Mouse (Mus musculus): ENCODE measurements around the gene Angptl2.
A peak's percentile ranks its signal among the peaks of the same experiment; 100 is the strongest.

Gene Angptl2

GRCm38 (mm10) chr2:33230701-33231100 is 14.8 kb downstream of the Angptl2 start:
- no peak for DNase-seq (ENCODE audit: low spot score in 2 of 2)

- DNase-seq (ENCODE audit: low spot score in 2 of 2), result no peak
Observed at GRCm38 (mm10) chr2:33231788-33232187, 15.9 kb downstream of the Angptl2 start.

GRCm38 (mm10) chr2:33232782-33233570 is 17.1 kb downstream of the Angptl2 start:
- DNase-seq (ENCODE audit: low spot score in 2 of 2), result no peak

GRCm38 (mm10) chr2:33233856-33234255 is 18.0 kb downstream of the Angptl2 start:
- no peak for DNase-seq (ENCODE audit: low spot score in 2 of 2)

GRCm38 (mm10) chr2:33234848-33235247 is 19.0 kb downstream of the Angptl2 start:
- DNase-seq (ENCODE audit: low spot score in 2 of 2), result no peak

- no peak for DNase-seq (ENCODE audit: low spot score in 2 of 2)
Observed at GRCm38 (mm10) chr2:33237581-33237980, 21.7 kb downstream of the Angptl2 start.

GRCm38 (mm10) chr2:33244880-33245279 is 29.0 kb downstream of the Angptl2 start:
- DNase-seq (ENCODE audit: low spot score in 2 of 2), result no peak

- DNase-seq (ENCODE audit: low spot score in 2 of 2), result no peak
Observed at GRCm38 (mm10) chr2:33245350-33245749, 29.5 kb downstream of the Angptl2 start.

GRCm38 (mm10) chr2:33246841-33247240 is 31.0 kb downstream of the Angptl2 start:
- no peak for DNase-seq (ENCODE audit: low spot score in 2 of 2)

GRCm38 (mm10) chr2:33248549-33248948 is 32.7 kb downstream of the Angptl2 start:
- DNase-seq (ENCODE audit: low spot score in 2 of 2), result no peak

- no peak for DNase-seq (ENCODE audit: low spot score in 2 of 2)
Observed at GRCm38 (mm10) chr2:33249922-33250633, 34.2 kb downstream of the Angptl2 start.

GRCm38 (mm10) chr2:33252751-33253150 is 36.9 kb downstream of the Angptl2 start:
- no peak for DNase-seq (ENCODE audit: low spot score in 2 of 2)

- no peak for DNase-seq (ENCODE audit: low spot score in 2 of 2)
Observed at GRCm38 (mm10) chr2:33253572-33254190, 37.8 kb downstream of the Angptl2 start.

- DNase-seq (ENCODE audit: low spot score in 2 of 2), result no peak
Observed at GRCm38 (mm10) chr2:33254318-33254985, 38.6 kb downstream of the Angptl2 start.

- DNase-seq (ENCODE audit: low spot score in 2 of 2), result no peak
Observed at GRCm38 (mm10) chr2:33256769-33257537, 41.1 kb downstream of the Angptl2 start.

GRCm38 (mm10) chr2:33260772-33261171 is 44.9 kb downstream of the Angptl2 start:
- peak; percentile 36 to 45 for DNase-seq (ENCODE audit: low spot score in 2 of 2)

GRCm38 (mm10) chr2:33261475-33261874 is 45.6 kb downstream of the Angptl2 start:
- DNase-seq (ENCODE audit: low spot score in 2 of 2), result no peak

GRCm38 (mm10) chr2:33265793-33266192 is 49.9 kb downstream of the Angptl2 start:
- no peak for DNase-seq (ENCODE audit: low spot score in 2 of 2)

GRCm38 (mm10) chr2:33267075-33267474 is 51.2 kb downstream of the Angptl2 start:
- no peak for DNase-seq (ENCODE audit: low spot score in 2 of 2)

GRCm38 (mm10) chr2:33268384-33269131 is 52.7 kb downstream of the Angptl2 start:
- no peak for DNase-seq (ENCODE audit: low spot score in 2 of 2)

GRCm38 (mm10) chr2:33269132-33269493 is 53.2 kb downstream of the Angptl2 start:
- no peak for DNase-seq (ENCODE audit: low spot score in 2 of 2)
